Mouse (Mus musculus) urinary bladder, postnatal 25 days (tissue): ENCODE results near the gene Zbtb20.

ENCODE experiments used
- DNase-seq: peaks from one replicate; pipeline ENCODE4 v3.0.0; 2022; ENCODE audit warnings: low spot score

Zbtb20 gene

DNA sequence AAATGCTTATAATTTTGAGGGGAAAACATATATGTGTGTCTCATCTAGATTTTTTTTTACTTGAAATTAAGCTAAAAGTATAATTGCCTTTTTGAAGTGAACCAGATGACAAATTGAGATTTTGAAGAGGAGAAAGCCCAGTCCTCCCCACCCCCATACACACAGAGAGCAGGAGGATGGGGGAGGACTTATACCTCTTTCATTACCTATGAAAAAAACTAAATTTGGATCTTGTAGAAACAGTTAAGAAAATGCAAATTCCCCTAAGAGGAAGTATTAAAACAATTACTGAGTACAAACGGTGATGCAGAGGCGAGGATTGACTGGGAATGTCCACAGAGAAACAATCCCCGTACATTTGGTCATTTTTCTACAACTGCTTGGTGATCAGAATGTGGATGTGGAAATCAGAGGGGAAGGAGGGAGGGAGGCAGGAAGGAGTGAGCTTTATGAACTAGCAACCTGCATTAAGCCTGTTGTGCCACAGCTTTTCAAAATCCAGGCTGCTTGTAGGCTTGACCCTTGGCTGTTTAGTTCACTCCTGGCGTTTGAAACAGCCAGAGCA is 578.8 kb downstream of the Zbtb20 start:
- DNase-seq: no peak

DNA sequence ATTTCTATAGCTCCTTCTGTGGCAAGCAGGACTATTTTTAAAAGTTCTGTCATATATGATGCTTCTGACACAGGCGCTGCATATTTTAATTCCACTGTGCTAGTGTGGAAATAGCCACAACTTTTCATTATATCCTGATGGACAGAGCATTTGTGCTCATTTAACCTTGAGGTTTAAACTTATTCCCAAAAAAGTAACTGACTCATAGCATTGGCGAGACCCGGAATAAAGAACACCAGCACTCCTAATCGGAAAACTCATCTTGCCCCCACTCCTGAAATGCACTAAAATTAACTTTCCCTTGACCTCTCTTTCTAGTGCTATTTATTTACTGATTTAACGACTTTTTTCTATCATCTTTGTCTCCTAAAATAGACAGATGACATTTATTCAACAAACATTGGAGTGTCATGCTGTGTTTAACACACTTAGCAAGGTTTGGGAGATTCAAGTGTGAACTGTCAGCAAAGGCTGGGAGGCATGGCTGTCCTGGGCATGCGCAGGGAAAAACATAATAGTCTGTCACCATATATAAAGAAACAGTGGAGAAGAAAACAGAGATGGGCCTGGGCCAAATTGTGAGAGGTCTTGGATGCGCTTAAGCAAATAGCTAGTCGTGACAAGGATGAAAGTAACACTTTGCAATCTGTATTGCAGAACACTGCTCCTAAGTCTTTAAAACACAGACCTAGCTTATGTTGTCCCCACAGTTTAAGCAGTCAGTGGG is 580.9 kb downstream of the Zbtb20 start:
- DNase-seq: no peak

DNA sequence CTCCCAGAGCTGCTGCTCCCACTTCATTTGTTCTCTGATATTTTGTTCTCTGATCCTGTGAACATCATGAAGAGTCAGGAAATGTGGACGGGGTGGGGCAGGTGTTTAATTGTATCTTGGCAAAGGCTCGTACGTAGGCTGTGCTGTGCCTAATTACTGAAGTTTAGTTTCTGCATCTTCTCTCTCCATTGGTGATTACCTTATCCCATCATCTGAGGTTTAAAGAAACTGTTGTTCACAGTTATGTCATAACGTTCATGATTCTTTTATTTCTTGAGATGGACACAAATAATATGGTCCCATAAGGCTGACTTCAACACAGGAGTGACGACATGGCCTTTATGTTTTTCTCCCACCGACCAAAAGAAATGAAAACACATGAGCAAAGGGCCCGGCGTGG is 582.1 kb downstream of the Zbtb20 start:
- no peak for DNase-seq

GRCm38 (mm10) chr16:43458726-43459223 is 583.1 kb downstream of the Zbtb20 start:
- DNase-seq: no peak

GRCm38 (mm10) chr16:43461745-43462378 is 586.2 kb downstream of the Zbtb20 start:
- DNase-seq: no peak

DNA sequence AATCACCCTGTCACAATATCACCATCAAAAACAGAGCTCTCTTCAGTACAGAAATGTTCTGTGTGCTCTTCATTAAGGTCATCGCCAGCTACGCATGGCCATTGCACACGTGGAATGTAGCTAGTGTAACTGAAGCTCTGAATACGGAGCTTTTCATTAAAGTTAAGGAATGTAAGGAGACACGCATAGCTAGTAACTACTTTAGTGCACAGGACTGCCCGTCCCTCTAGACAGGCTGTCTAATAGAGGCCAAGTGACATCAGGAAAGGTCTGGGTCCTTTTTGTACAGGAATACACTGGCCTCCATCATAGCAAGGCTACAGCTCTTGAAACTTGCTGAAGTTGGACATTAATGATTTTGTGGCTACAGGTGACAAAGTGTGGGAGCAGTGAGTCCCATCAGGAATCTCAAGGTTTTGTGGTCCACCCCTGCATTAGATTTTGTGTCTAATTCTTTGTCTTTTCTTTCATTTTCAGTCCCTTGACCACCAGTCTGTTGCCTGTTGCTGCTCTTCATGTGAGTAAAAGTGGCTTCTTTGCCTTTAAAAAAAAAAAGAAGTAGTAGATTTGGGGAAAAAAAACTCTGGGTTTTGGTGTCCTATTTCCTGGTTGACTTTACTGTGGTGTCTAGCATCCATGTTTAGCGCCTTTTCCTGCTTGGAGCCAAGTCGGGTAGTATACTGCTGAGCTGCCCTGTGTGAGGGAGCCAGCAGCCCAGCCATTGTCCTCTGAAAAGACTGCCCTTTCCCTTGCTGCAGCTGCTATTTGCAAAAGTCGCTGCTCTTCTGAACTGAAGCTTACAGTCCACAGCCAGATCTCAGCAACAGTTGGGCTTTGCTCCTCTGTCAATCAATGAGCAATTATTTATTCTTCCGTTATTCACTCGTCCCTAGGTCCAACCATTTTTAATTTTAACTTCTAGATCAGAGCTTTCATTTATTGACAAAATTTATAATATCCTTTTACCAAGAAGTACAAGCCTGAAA is 587.1 kb downstream of the Zbtb20 start:
- no peak for DNase-seq

- peak; percentile 27 for DNase-seq
These were observed 588.2 kb downstream of the Zbtb20 start for GRCm38 (mm10) chr16:43463684-43464475.

DNA sequence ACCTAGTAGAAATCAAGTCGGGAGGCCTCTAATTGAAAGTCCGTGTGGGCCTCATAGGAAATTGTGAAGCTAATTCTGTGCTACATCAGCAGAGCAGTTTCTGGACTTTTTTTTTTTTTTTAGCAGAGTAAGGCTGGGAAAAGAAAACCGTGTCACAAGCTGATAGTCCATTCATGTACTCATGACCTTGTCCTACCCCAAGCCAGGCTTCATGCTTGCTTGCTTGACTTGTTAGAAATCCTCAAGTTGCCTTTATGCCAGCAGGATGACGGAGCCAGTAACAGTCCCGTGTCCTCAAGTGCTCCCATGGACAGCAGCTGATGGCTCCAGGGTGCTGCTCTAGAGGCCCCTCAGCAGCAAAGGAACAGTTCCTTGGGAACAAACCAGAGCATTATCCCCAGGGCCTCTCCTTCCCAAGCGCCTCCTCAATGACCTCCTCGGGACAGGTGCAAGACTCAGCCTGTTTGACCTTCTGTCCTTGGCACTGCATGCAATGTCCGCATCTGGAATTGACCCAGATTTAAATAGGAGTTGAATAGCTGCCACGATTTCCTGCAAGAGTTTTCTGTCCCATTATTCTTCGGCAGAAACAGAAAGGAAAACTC is 588.9 kb downstream of the Zbtb20 start:
- no peak for DNase-seq

DNA sequence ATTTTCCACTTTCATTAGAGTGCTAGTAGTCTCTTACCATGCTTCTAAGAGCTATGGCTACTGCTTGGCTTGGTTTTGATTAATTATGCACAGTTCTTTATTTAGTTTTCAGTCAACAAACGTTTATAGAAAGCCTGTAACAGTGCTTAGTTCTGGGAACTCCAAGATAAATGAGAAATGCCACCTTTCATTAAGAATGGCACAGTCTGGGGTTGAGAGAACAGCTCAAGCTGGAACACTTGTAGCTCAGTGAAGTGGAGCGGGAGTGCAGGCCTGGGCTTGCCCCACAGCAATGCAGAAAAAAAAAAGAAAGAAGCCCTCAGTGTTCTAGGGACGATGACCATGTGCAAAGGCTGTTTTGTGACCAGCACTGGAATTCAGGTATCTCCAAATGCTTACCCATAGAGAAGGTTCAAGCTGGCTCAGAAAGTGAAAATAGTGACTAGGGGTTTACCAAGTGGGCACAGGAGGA is 589.7 kb downstream of the Zbtb20 start:
- DNase-seq: no peak

- DNase-seq: no peak
These were observed 590.5 kb downstream of the Zbtb20 start for GRCm38 (mm10) chr16:43465921-43466748.

GRCm38 (mm10) chr16:43466749-43467065 is 591.0 kb downstream of the Zbtb20 start:
- DNase-seq: no peak

DNA sequence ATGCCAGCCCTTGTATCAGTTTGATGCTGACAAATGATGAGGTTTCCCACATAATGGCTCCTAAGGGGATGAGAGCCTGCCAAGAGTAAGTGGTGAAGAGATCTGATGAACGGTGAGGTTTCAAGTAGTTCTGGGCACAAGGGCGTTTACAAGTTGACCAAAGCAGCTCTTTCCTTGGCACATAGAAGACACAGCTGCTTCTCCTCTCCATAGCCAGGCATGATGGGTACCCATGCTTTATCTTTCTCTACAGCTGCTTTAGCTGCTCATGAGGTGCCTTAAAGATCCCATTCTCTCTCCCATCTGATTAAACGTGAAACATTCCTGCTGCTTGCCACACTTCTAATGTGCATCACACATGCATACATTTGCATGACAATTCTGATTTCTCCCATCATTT is 595.4 kb downstream of the Zbtb20 start:
- no peak for DNase-seq

DNA sequence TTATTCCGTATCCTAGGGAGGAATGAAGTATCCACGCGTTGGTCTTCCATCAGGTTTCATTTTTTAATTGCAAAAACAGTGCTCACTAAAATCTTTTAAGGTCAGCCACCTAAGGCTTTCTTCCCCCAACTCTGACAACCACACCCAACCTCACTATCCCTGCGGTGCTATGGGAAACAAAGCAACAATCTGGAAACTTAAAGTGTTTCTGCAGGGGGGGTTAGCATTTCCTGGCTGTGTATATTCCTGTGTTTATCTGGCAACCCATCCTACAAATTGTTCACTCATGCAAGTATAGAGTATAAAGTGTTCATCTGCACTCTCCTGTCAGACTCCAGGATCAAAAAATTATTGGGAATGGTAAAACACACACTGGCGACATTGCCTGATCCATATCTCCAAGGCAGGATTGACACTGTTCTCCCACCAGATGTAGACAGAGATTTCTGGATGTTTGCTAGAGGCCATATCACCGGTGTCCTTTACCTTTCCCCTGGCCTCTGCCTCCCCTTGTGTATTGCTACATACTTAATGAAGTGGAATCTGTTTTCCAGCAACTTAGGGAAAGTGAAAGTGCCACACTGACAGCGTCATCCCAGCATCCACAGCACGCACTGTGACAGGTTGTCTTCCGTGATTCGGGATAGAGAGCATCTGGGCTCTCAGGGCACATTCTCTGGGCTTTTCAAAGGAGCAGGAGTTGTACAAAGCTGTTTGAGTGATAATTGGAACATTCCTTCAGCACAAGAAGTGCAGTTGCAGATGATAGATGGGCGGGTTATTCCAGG is 599.5 kb downstream of the Zbtb20 start:
- DNase-seq: no peak

- no peak for DNase-seq
These were observed 601.2 kb downstream of the Zbtb20 start for GRCm38 (mm10) chr16:43476921-43477320.

DNA sequence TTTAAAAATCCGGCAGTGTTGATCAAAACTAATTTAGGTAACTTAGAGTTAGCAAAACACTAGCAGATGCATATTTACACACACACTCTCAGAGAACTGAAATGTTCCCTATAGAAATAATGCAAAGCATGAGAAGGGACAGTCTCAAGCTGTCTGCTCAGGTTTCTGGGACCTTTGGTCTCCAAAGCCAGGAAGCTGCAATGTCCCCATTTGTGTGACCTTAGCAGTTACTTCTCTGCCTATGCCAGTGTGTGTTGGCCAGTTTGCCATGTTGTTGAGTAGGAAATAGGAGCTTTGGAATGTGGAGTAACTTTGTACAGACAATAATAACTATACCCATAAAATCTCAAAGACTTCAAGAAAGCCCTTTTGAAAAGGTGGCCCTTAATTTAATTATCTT is 602.7 kb downstream of the Zbtb20 start:
- no peak for DNase-seq

DNA sequence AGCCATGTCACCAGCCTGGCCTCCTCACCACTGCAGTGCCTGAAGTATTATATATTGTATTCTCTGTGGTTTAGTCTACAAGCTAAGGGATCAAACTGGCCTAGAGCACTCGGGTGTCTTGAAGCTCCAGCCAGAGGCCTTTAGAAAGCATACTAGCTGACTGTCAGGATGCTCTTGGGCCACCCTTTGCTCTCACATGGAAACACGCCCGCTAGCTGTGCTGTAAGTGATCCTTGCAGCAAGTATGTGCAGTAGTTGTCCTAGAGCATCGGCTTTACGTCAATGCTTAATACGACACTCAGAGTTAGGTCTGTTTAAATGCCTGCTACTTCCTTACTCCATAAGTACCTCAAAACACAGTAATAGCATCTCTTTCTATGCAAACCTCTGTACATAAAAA is 604.9 kb downstream of the Zbtb20 start:
- no peak for DNase-seq

- no peak for DNase-seq
These were observed 606.4 kb downstream of the Zbtb20 start for GRCm38 (mm10) chr16:43482125-43482524.

GRCm38 (mm10) chr16:43482738-43483137 is 607.1 kb downstream of the Zbtb20 start:
- DNase-seq: no peak

GRCm38 (mm10) chr16:43484400-43484799 is 608.7 kb downstream of the Zbtb20 start:
- no peak for DNase-seq
